Mouse (Mus musculus) liver, embryonic 15.5 days (tissue): ENCODE measurements around the gene Crygs. TPM values are rescaled to one million over a fixed set of nuclear protein-coding genes. Genes with fewer than 3 reads are reported as not detected.
"Not testable (repeated sequence)": the region's sequence is repeated elsewhere in the genome, so short reads cannot be mapped to it uniquely, and the experiment has no call there.

Experiments
- ATAC-seq: fragments of 200-750 bp; cut with Nextera tagmentation; 2 replicates; pipeline ENCODE4 v1.8.0; 2017; ENCODE audit warnings: moderate number of reproducible peaks, mild to moderate bottlenecking, moderate library complexity; ENCODE audit not compliant: insufficient read depth
- H3K27ac ChIP-seq: fragments of 300-500 bp; sonication (generic); replicated peaks from 2 replicates; pipeline ENCODE4 v1.5.1; 2015; ENCODE audit warnings: mild to moderate bottlenecking, inconsistent platforms
- H3K27me3 ChIP-seq: fragments of 300-500 bp; sonication (generic); 2 replicates; pipeline ENCODE4 v1.6.1; 2015; ENCODE audit warnings: mild to moderate bottlenecking, inconsistent platforms
- H3K36me3 ChIP-seq: fragments of 300-500 bp; sonication (generic); replicated peaks from 2 replicates; pipeline ENCODE4 v1.6.1; 2015; ENCODE audit warnings: moderate library complexity, mild to moderate bottlenecking, inconsistent platforms
- H3K4me1 ChIP-seq: fragments of 300-500 bp; sonication (generic); replicated peaks from 2 replicates; pipeline ENCODE4 v1.6.1; 2015; ENCODE audit warnings: inconsistent platforms
- H3K4me2 ChIP-seq: fragments of 300-500 bp; sonication (generic); 2 replicates; pipeline ENCODE4 v1.6.1; 2015; ENCODE audit warnings: moderate library complexity, mild to moderate bottlenecking, inconsistent platforms
- H3K4me3 ChIP-seq: fragments of 300-500 bp; sonication (generic); replicated peaks from 2 replicates; pipeline ENCODE4 v1.5.1; 2015; ENCODE audit warnings: mild to moderate bottlenecking, inconsistent platforms
- H3K9ac ChIP-seq: fragments of 300-500 bp; sonication (generic); 2 replicates; pipeline ENCODE4 v1.6.1; 2015; ENCODE audit warnings: moderate library complexity, mild to moderate bottlenecking, inconsistent platforms
- H3K9me3 ChIP-seq: fragments of 300-500 bp; sonication (generic); replicated peaks from 2 replicates; pipeline ENCODE4 v1.6.1; 2016; ENCODE audit warnings: inconsistent platforms
- WGBS: fragments of 180-500 bp; shearing (Covaris S2); methylation state at CpG from one replicate; pipeline ENCODE4 v1.1.7; 2015; ENCODE audit warnings: mixed read lengths; ENCODE audit not compliant: insufficient replicate concordance; 5-methylcytosine and 5-hydroxymethylcytosine counted together
- polyA plus RNA-seq: library from polyadenylated mRNA; unstranded; fragments of >200 nt; fragmentation: Nextera tagmentation; extraction: Ambion mirVana; gene quantifications from 2 replicates; pipeline ENCODE4 v1.2.1, GENCODE M21; 2015

The Crygs gene
- polyA plus RNA-seq, 1 experiment from 2014 or later: 0.16 TPM

- ATAC-seq: no peak
- Histone ChIP-seq H3K4me3 (no peak overlapping the region), H3K9me3 (no peaks in the 10 kb centered on the region), H3K36me3 (no peaks in the 10 kb centered on the region), H3K27me3 (no peaks in the 10 kb centered on the region), H3K9ac (no peak overlapping the region), H3K4me1 (no peaks in the 10 kb centered on the region), H3K27ac (no peak overlapping the region), H3K4me2 (no peak overlapping the region)
- WGBS: 44% methylated on average over 5 of the region's 5 CpGs
Observed at GRCm38 (mm10) chr16:22782686-22783085, 28.7 kb downstream of the Crygs start.

- no peaks in the 10 kb centered on the region for H3K9me3 ChIP-seq
- no peak overlapping the region for H3K4me2 ChIP-seq
- no peak overlapping the region for H3K27ac ChIP-seq
- no peaks in the 10 kb centered on the region for H3K4me1 ChIP-seq
- H3K36me3 ChIP-seq: no peaks in the 10 kb centered on the region
- no peak overlapping the region for H3K9ac ChIP-seq
- no peak for ATAC-seq
- no peaks in the 10 kb centered on the region for H3K27me3 ChIP-seq
- H3K4me3 ChIP-seq: no peak overlapping the region
- 62% methylated on average over 3 of the region's 3 CpGs for WGBS
Observed at GRCm38 (mm10) chr16:22779228-22779835, 32.0 kb downstream of the Crygs start.

GRCm38 (mm10) chr16:22778296-22778695 lies 33.1 kb downstream of the Crygs start:
- H3K27me3 ChIP-seq, H3K9ac ChIP-seq, ATAC-seq, H3K9me3 ChIP-seq, H3K27ac ChIP-seq, H3K4me1 ChIP-seq, H3K36me3 ChIP-seq, H3K4me2 ChIP-seq, H3K4me3 ChIP-seq: not testable (repeated sequence)
- WGBS: 75% methylated on average over 12 of the region's 12 CpGs

GRCm38 (mm10) chr16:22775471-22775985 lies 35.8 kb downstream of the Crygs start:
- no peak overlapping the region for H3K9ac ChIP-seq
- H3K27me3 ChIP-seq: no peaks in the 10 kb centered on the region
- H3K36me3 ChIP-seq: no peaks in the 10 kb centered on the region
- H3K27ac ChIP-seq: no peak overlapping the region
- 49% methylated on average over 5 of the region's 5 CpGs for WGBS
- H3K4me2 ChIP-seq: no peak overlapping the region
- no peak for ATAC-seq
- no peak overlapping the region for H3K4me3 ChIP-seq
- H3K4me1 ChIP-seq: no peaks in the 10 kb centered on the region
- H3K9me3 ChIP-seq: no peaks in the 10 kb centered on the region

- H3K4me2 ChIP-seq: no peak overlapping the region
- no peak overlapping the region for H3K27ac ChIP-seq
- no peaks in the 10 kb centered on the region for H3K36me3 ChIP-seq
- no peak overlapping the region for H3K9ac ChIP-seq
- no peak for ATAC-seq
- no peaks in the 10 kb centered on the region for H3K4me1 ChIP-seq
- 69% methylated on average over 8 of the region's 8 CpGs for WGBS
- no peak overlapping the region for H3K4me3 ChIP-seq
- H3K9me3 ChIP-seq: no peaks in the 10 kb centered on the region
- no peaks in the 10 kb centered on the region for H3K27me3 ChIP-seq
Observed at GRCm38 (mm10) chr16:22768661-22769060, 42.7 kb downstream of the Crygs start.

- Histone ChIP-seq H3K4me3 (no peak overlapping the region), H3K36me3 (no peaks in the 10 kb centered on the region), H3K9ac (no peak overlapping the region), H3K27me3 (no peaks in the 10 kb centered on the region), H3K9me3 (no peaks in the 10 kb centered on the region), H3K27ac (no peak overlapping the region), H3K4me2 (no peak overlapping the region), H3K4me1 (no peaks in the 10 kb centered on the region)
- no peak for ATAC-seq
- WGBS: 63% methylated on average over 3 of the region's 3 CpGs
Observed at GRCm38 (mm10) chr16:22767405-22767804, 44.0 kb downstream of the Crygs start.

- no peak overlapping the region for H3K4me2 ChIP-seq
- ATAC-seq: no peak
- no peak overlapping the region for H3K27ac ChIP-seq
- no peaks in the 10 kb centered on the region for H3K9me3 ChIP-seq
- H3K4me3 ChIP-seq: no peak overlapping the region
- no peaks in the 10 kb centered on the region for H3K36me3 ChIP-seq
- no peaks in the 10 kb centered on the region for H3K4me1 ChIP-seq
- no peak overlapping the region for H3K9ac ChIP-seq
- 63% methylated on average over 16 of the region's 16 CpGs for whole genome bisulfite sequencing
- no peaks in the 10 kb centered on the region for H3K27me3 ChIP-seq
Observed at GRCm38 (mm10) chr16:22766738-22767211, 44.6 kb downstream of the Crygs start.

GRCm38 (mm10) chr16:22765531-22765930 lies 45.8 kb downstream of the Crygs start:
- Histone ChIP-seq H3K4me3 (no peak overlapping the region), H3K27me3 (no peaks in the 10 kb centered on the region), H3K27ac (no peak overlapping the region), H3K4me2 (no peak overlapping the region), H3K4me1 (no peaks in the 10 kb centered on the region), H3K9me3 (no peaks in the 10 kb centered on the region), H3K36me3 (no peaks in the 10 kb centered on the region), H3K9ac (no peak overlapping the region)
- 66% methylated on average over 7 of the region's 7 CpGs for WGBS
- no peak for ATAC-seq

Other genes starting within 250 kb of the Crygs start
- 1.3 and 1.4 TPM in 2 replicates for gene Dgkg, start 154.4 kb downstream of the Crygs start, polyA plus RNA-seq
- gene Tbccd1, start 46.1 kb upstream of the Crygs start, polyA plus RNA-seq: 22.9 and 27.6 TPM in 2 replicates
- gene Dnajb11, start 46.3 kb upstream of the Crygs start, polyA plus RNA-seq: 58.3 and 60.7 TPM in 2 replicates
- 2,676 and 4,109 TPM in 2 replicates for gene Ahsg, start 79.7 kb upstream of the Crygs start, polyA plus RNA-seq
- 7.3 and 12.9 TPM in 2 replicates for gene Fetub, start 106.8 kb upstream of the Crygs start, polyA plus RNA-seq
- 2.2 and 4.9 TPM in 2 replicates for gene Hrg, start 139.5 kb upstream of the Crygs start, polyA plus RNA-seq
- 66.0 and 93.3 TPM in 2 replicates for gene Kng2, start 217.9 kb upstream of the Crygs start, polyA plus RNA-seq
- 918 and 1,131 TPM in 2 replicates for gene Kng1, start 246.3 kb upstream of the Crygs start, polyA plus RNA-seq